Mouse (Mus musculus) kidney, adult 2 months (tissue): ENCODE data around the gene Awat2. TPM values are rescaled to one million over a fixed set of nuclear protein-coding genes. Genes with fewer than 3 reads are reported as not detected.
"Not testable (repeated sequence)": the region's sequence is repeated elsewhere in the genome, so short reads cannot be mapped to it uniquely, and the experiment has no call there.

Experiments
- DNase-seq: peaks from one replicate; pipeline ENCODE4 v3.0.0; 2021
- H3K27ac ChIP-seq: fragments of 200-500 bp; 2 replicates; pipeline ENCODE4 v1.5.1; 2012; ENCODE audit warnings: low read depth, low read length, control low read depth, inconsistent platforms; ENCODE audit not compliant: insufficient read depth
- H3K27me3 ChIP-seq: fragments of 200-500 bp; replicated peaks from 2 replicates; pipeline ENCODE4 v1.6.1; 2012; ENCODE audit warnings: mild to moderate bottlenecking, moderate library complexity, low read length, inconsistent platforms; ENCODE audit not compliant: control insufficient read depth, insufficient read depth
- H3K36me3 ChIP-seq: fragments of 200-500 bp; 2 replicates; pipeline ENCODE4 v1.6.1; 2012; ENCODE audit warnings: mild to moderate bottlenecking, moderate library complexity, low read length, inconsistent platforms; ENCODE audit not compliant: control insufficient read depth, insufficient read depth
- H3K4me1 ChIP-seq: fragments of 200-500 bp; 2 replicates; pipeline ENCODE4 v1.6.1; 2011; ENCODE audit warnings: low read length; ENCODE audit not compliant: control insufficient read depth, insufficient read depth
- H3K4me3 ChIP-seq: fragments of 200-500 bp; 2 replicates; pipeline ENCODE4 v1.5.1; 2011; ENCODE audit warnings: mild to moderate bottlenecking, low read depth, low read length, control low read depth; ENCODE audit not compliant: insufficient read depth
- CTCF ChIP-seq: fragments of 200-500 bp; conservative IDR thresholded peaks from 2 replicates; pipeline ENCODE4 v1.5.1; 2011; ENCODE audit warnings: low read depth, mild to moderate bottlenecking, control low read depth, low read length, moderate library complexity, mixed read lengths; ENCODE audit not compliant: insufficient read depth, insufficient read length
- POLR2A ChIP-seq: fragments of 200-500 bp; IDR thresholded peaks from one replicate; pipeline ENCODE4 v1.6.1; 2011; ENCODE audit warnings: low read depth, low read length, control low read depth
- WGBS: fragments of 180-500 bp; shearing (Covaris S2); methylation state at CpG from one replicate; pipeline ENCODE4 v1.1.7; 2018; 5-methylcytosine and 5-hydroxymethylcytosine counted together
- polyA plus RNA-seq: library from polyadenylated mRNA; depleted of rRNA; stranded (reverse); fragments of >200 nt; gene quantifications from 2 replicates; pipeline ENCODE4 v1.2.3, GENCODE M21; 2012; rRNA removed

Gene Awat2
- polyA plus RNA-seq: 0.54 and 0.70 TPM in 2 replicates

DNA sequence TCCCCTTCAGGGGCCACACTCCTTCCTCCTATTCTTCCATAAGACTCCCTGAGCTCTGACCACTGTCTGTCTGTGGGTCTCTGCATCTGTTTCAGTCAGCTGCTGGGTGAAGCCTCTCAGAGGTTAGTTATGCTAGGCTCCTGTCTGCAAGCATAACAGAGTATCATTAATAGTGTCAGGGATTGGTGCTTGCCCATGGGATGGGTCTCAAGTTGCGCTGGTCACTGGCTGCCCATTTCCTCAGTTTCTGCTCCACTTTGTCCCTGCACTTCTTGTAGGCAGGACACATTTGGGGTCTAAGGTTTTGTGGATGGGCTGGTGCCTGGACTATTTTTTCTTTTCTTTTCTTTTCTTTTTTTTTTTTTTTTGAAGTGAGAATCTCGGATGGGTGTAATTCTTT lies at the start of gene Awat2:
Gene Awat2 (minus strand): TSS at position 101 of the 400 bp plus-strand sequence.
- DNase-seq, H3K36me3 ChIP-seq, H3K27ac ChIP-seq, H3K4me3 ChIP-seq, H3K4me1 ChIP-seq, H3K27me3 ChIP-seq: not testable (repeated sequence)
- 83% methylated on average over 2 of the region's 2 CpGs for WGBS

GRCm38 (mm10) chrX:100480317-100480716 lies 37.8 kb upstream of the Awat2 start:
- Histone ChIP-seq H3K4me1 (no peaks in the 10 kb centered on the region), H3K36me3 (no peaks in the 10 kb centered on the region), H3K27me3 (no peaks in the 10 kb centered on the region), H3K4me3 (no peak overlapping the region), H3K27ac (no peak overlapping the region)
- 18% methylated on average over 3 of the region's 3 CpGs for WGBS
- TF ChIP-seq CTCF: peak; percentile 73
- no peak for TF ChIP-seq POLR2A
- DNase-seq: peak; percentile 72

- Histone ChIP-seq H3K36me3 (no peaks in the 10 kb centered on the region), H3K27ac (no peak overlapping the region), H3K4me1 (no peaks in the 10 kb centered on the region), H3K27me3 (no peaks in the 10 kb centered on the region), H3K4me3 (no peak overlapping the region)
- WGBS: 77% methylated on average over 4 of the region's 4 CpGs
- no peak for DNase-seq
- TF ChIP-seq POLR2A: no peak
- no peak for TF ChIP-seq CTCF
Observed at GRCm38 (mm10) chrX:100475569-100476223, 33.2 kb upstream of the Awat2 start.

- no peaks in the 10 kb centered on the region for H3K27me3 ChIP-seq
- no peak overlapping the region for H3K27ac ChIP-seq
- H3K36me3 ChIP-seq: no peaks in the 10 kb centered on the region
- no peak for DNase-seq
- 72% methylated on average over 3 of the region's 3 CpGs for WGBS
- no peak overlapping the region for H3K4me3 ChIP-seq
- no peak for TF ChIP-seq CTCF
- no peak for TF ChIP-seq POLR2A
- no peaks in the 10 kb centered on the region for H3K4me1 ChIP-seq
Observed at GRCm38 (mm10) chrX:100471491-100471890, 29.0 kb upstream of the Awat2 start.

GRCm38 (mm10) chrX:100470126-100470525 lies 27.6 kb upstream of the Awat2 start:
- Histone ChIP-seq H3K27me3 (no peaks in the 10 kb centered on the region), H3K4me3 (no peak overlapping the region), H3K4me1 (no peaks in the 10 kb centered on the region), H3K27ac (no peak overlapping the region), H3K36me3 (no peaks in the 10 kb centered on the region)
- DNase-seq: peak; percentile 2
- no peak for TF ChIP-seq POLR2A
- no peak for TF ChIP-seq CTCF
- WGBS: 66% methylated on average over 3 of the region's 3 CpGs

DNA sequence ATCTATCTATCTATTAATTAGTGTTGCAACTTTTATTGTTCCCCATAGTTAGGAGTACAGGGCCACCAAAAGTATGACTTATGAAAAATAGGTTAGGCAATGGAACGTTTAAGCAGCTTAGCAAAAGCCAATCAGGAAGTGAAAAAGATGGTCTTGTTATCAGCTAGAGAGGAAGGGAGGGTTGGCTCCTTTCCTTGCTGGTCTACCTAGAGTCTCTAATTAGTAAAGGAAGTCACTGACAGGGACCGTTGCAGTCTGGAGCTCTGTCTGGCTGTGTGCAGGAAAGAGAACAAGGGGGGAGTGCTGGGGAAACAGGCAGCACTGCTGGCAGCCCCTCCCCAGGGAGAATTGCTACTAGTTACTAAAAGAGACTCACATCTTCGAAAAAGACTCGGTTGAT lies 25.5 kb upstream of the Awat2 start:
- Histone ChIP-seq H3K4me3 (no peak overlapping the region), H3K36me3 (no peaks in the 10 kb centered on the region), H3K4me1 (no peaks in the 10 kb centered on the region), H3K27me3 (no peaks in the 10 kb centered on the region), H3K27ac (no peak overlapping the region)
- 56% methylated on average over 4 of the region's 4 CpGs for WGBS
- peak; percentile 1 for DNase-seq
- TF ChIP-seq POLR2A (no peak), CTCF (no peak)

GRCm38 (mm10) chrX:100443532-100443931 lies 1.0 kb upstream of the Awat2 start:
- DNase-seq: no peak
- H3K36me3 ChIP-seq: no peaks in the 10 kb centered on the region
- no peak overlapping the region for H3K4me3 ChIP-seq
- TF ChIP-seq CTCF (no peak), POLR2A (no peak)
- no peaks in the 10 kb centered on the region for H3K4me1 ChIP-seq
- 95% methylated on average over 7 of the region's 7 CpGs for WGBS
- no peaks in the 10 kb centered on the region for H3K27me3 ChIP-seq
- H3K27ac ChIP-seq: no peak overlapping the region
